Comparison of ENCODE assay signal across 7 mouse cellular contexts in the genomic region with DNA sequence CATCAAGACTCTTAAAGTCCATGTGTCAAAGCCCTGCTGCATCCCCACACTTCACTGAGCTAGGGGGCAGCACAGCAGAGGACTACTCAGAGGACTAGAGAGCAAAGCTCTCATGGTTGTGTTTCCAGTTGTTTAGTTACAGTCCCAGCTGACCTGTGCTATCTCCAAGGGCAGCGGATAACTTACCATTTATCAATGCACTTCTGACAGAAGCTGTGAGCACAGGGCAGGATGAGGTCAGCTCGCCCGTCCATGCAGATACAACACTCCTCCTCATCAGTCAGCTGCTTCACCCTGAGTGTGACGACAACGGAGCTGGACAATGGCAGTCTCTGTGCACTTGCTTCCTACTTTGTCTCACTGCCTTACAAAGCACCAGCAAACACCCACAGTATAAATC. TPM values are rescaled to one million over a fixed set of nuclear protein-coding genes. Genes with fewer than 3 reads are reported as not detected.
DNase-seq lines count a peak whose midpoint lies in the region; ATAC-seq lines count a peak whose summit lies in the region.

No protein-coding gene starts in this region.

- peak; percentile 46 for ATAC-seq in kidney, embryonic 16.5 days (ENCODE audit: low FRiP score, low TSS enrichment)
- peak; percentile 35; the same call in 1 of the 2 replicates for ATAC-seq in intestine, embryonic 16.5 days

- peaks cover 21% of the 10 kb centered on the region for H3K36me3 ChIP-seq in kidney, embryonic 16.5 days (ENCODE audit: insufficient read depth, low read length)
- H3K36me3 ChIP-seq in intestine, embryonic 16.5 days (ENCODE audit: control insufficient read depth, insufficient read depth, low read length), result no peaks in the 10 kb centered on the region; the same call in 1 of the 2 replicates

- H3K27me3 ChIP-seq in kidney, embryonic 16.5 days (ENCODE audit: insufficient read depth, low read length), result no peaks in the 10 kb centered on the region
- H3K27me3 ChIP-seq in intestine, embryonic 16.5 days (replicated peaks; ENCODE audit: control insufficient read depth, insufficient read depth, low read length), result no peaks in the 10 kb centered on the region

- peaks cover 20% of the 10 kb centered on the region for H3K4me1 ChIP-seq in kidney, embryonic 16.5 days (ENCODE audit: insufficient read depth, low read length)
- H3K4me1 ChIP-seq in intestine, embryonic 16.5 days (ENCODE audit: control insufficient read depth, insufficient read depth, low read length), result no peaks in the 10 kb centered on the region

- H3K9me3 ChIP-seq in kidney, embryonic 16.5 days (ENCODE audit: low read length), result no peaks in the 10 kb centered on the region
- no peaks in the 10 kb centered on the region for H3K9me3 ChIP-seq in intestine, embryonic 16.5 days (ENCODE audit: control insufficient read depth, low read length)

- no peak overlapping the region for H3K9ac ChIP-seq in kidney, embryonic 16.5 days (replicated peaks; ENCODE audit: low read length)
- no peak overlapping the region for H3K9ac ChIP-seq in intestine, embryonic 16.5 days (ENCODE audit: low read depth, low read length)

- 17% methylated on average over 5 of the region's 5 CpGs for WGBS in kidney, embryonic 16.5 days
- WGBS in intestine, embryonic 16.5 days, result 51% methylated on average over 5 of the region's 5 CpGs

- no peak overlapping the region for H3K4me2 ChIP-seq in kidney, embryonic 16.5 days (replicated peaks; ENCODE audit: low read depth, low read length)
- no peak overlapping the region for H3K4me2 ChIP-seq in intestine, embryonic 16.5 days (ENCODE audit: low read depth, low read length)

- DNase-seq in kidney, adult 9 months, result no peak
- peak; percentile 80 for DNase-seq in Muller cell, postnatal 12 days (ENCODE audit: inconsistent ontology term)
- DNase-seq in adrenal gland, postnatal 10 days, result peak; percentile 47
- no peak for DNase-seq in cerebellum, postnatal 10 days
- no peak for DNase-seq in right cerebral cortex, postnatal 14 days

- H3K27ac ChIP-seq in kidney, embryonic 16.5 days (ENCODE audit: low read length), result peak overlapping the region; percentile 53; the same call in 1 of the 2 replicates
- H3K27ac ChIP-seq in intestine, embryonic 16.5 days (ENCODE audit: low read length), result no peak overlapping the region

- H3K4me3 ChIP-seq in kidney, embryonic 16.5 days (ENCODE audit: low read length), result no peak overlapping the region
- no peak overlapping the region for H3K4me3 ChIP-seq in intestine, embryonic 16.5 days (ENCODE audit: low read length)

RNA-seq across cellular contexts. Expression of gene Rnf141, which starts 23.2 kb away (rescaled TPM):
- 30.3 and 32.2 TPM in 2 replicates for polyA plus RNA-seq in kidney, embryonic 16.5 days (2015; fragmentation: Nextera tagmentation; extraction: Ambion mirVana)
- 10 to 100 TPM; 43.2 to 45.4 TPM for total RNA-seq in adrenal gland, postnatal 10 days (2021)
- 37.5 and 39.0 TPM in 2 replicates for polyA plus RNA-seq in intestine, embryonic 16.5 days (2015; fragmentation: Nextera tagmentation; extraction: Ambion mirVana)

RNA-seq across cellular contexts. Expression of gene Lyve1, which starts 42.0 kb away (rescaled TPM):
- polyA plus RNA-seq in kidney, embryonic 16.5 days (2015; fragmentation: Nextera tagmentation; extraction: Ambion mirVana), result 6.3 and 8.6 TPM in 2 replicates
- total RNA-seq in adrenal gland, postnatal 10 days (2021), result 10 to 100 TPM; 15.1 to 20.6 TPM
- polyA plus RNA-seq in intestine, embryonic 16.5 days (2015; fragmentation: Nextera tagmentation; extraction: Ambion mirVana), result 13.8 and 15.1 TPM in 2 replicates

RNA-seq across cellular contexts. Expression of gene Ampd3, which starts 53.1 kb away (rescaled TPM):
- 8.8 and 10.1 TPM in 2 replicates for polyA plus RNA-seq in kidney, embryonic 16.5 days (2015; fragmentation: Nextera tagmentation; extraction: Ambion mirVana)
- 10 to 100 TPM; 16.7 to 22.7 TPM for total RNA-seq in adrenal gland, postnatal 10 days (2021)
- 4.0 and 4.5 TPM in 2 replicates for polyA plus RNA-seq in intestine, embryonic 16.5 days (2015; fragmentation: Nextera tagmentation; extraction: Ambion mirVana)

Comparison
In these comparisons a context has a peak if more than half of its experiments do, and no peak if none do; other contexts are left out.
1. DNase-seq: peak in Muller cell, postnatal 12 days (single experiment) and adrenal gland, postnatal 10 days (single experiment); none in kidney, adult 9 months (single experiment), cerebellum, postnatal 10 days (0 of 2) and right cerebral cortex, postnatal 14 days (single experiment).